Mouse (Mus musculus): Measurements from ENCODE around the gene Tha1. TPM values are rescaled to one million over a fixed set of nuclear protein-coding genes. Genes with fewer than 3 reads are reported as not detected.

Gene Tha1
- polyA plus RNA-seq (2012; rRNA removed) = 13.7 and 16.3 TPM in 2 replicates

DNA sequence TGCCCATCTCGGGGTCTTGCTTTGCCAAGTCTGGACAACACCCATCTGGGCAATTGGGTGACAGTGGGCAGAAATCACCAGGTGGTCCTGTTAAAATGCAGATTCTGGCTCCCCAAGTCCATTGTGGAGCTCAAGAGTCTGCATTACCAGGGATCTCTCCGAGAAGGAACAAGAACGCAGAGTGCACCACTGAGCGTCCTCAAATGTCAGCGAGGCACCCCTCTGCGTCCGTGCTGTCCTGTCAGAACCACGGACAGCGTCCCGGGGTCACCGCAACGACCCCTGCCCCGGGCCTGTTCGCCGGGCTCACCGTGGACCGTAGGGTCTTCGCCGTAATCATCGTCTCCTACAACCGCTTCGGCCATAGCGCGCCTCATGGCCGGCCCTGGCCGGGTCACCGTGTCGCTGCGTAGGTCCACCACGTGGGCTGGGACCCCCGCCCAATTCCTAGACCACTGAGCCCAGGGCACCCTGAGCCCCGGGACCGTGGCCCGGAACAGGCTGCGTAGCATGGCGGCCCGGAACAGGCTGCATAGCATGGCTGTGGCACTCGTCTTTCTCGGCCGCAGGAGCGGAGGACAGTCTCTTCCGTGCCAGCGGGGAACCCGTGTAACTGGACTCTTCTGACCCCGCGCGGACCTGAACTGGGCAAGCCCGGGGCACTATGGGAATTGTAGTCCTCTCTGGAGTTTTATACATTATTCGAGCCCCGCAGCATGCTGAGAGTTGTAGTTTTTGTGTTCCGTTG, at the start of gene Tha1:
Tha1 (minus strand) TSS at position 621 of the 748 bp plus-strand sequence.
- DNase-seq (ENCODE audit: low spot score) = peak; percentile 69

GRCm38 (mm10) chr11:117919211-117919610, 45.9 kb upstream of the Tha1 start:
- no peak for DNase-seq (ENCODE audit: low spot score)

DNA sequence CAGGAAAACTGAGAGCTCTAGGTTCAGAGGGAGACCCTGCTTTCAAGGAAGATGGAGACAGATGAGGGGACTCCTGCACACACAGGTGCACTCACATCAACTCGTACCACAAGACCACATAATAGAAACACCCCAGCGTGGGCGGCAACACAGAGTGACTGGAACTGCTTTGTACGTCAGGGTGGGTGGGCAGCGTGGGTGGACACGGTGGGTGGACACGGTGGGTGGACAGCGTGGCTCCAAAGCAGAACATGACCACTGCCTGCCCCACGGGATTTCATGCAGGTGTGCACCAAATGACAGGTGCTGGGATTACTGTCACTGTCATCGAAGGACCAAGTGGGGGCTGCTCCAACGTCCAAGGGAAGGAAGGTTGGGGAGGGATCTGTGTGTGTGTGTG, 45.3 kb upstream of the Tha1 start:
- no peak for DNase-seq (ENCODE audit: low spot score)

DNA sequence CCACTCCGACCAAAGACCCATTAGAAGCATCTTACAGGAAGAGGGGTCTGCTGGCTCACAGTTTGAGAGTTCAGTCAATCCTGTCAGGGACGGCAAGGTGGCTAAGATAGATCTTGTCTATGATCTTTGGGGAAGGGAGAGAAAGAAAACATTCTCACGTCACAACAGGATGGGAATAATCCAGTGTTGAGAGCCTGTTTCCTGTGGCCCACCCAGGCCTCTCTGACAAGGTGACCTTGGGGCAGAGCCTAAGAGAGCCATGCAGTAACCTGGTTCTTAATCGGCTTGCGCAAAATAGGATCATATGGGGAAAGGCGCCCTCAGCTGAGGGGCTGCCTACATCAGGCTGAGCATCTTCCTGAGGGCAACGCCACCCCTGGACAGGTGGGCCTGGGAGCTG, 42.6 kb upstream of the Tha1 start:
- no peak for DNase-seq (ENCODE audit: low spot score)

- DNase-seq (ENCODE audit: low spot score) = no peak
These were observed 42.1 kb upstream of the Tha1 start for GRCm38 (mm10) chr11:117915341-117915740.

- DNase-seq (ENCODE audit: low spot score) = no peak
These were observed 41.2 kb upstream of the Tha1 start for GRCm38 (mm10) chr11:117914531-117914930.

DNA sequence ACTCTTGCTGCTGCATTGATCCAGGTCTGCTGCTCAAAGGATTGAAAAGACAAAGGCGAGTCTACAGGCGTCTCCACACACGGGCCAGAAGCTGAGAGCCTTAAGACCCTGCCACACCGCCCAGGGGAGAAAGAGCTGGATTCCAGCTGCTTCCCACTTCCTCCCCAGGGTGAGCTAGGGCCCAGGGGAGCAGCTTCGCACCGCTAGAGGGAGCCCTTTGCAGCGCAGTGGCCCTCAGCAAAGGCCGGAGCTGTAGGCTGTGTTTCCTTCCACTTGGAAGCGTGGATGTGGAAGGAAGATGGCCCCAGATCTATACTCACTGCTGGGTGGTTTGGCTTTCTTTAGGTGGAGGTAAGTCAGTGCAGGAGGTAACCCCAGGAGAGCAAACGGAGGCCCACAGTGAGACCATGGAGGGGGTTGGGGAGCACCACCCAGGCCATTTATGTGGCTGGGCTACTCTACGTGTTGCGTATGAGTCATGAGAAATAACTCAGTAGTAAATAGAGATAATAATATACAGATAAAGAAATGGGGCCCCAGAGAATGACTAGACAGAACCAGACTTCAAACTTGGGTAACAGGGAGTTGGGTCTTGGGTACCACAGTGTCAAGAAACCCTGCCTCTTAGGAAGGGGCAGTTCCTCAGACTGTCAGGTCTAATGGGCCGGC, 39.5 kb upstream of the Tha1 start:
- peak; percentile 64 for DNase-seq (ENCODE audit: low spot score)

- no peak for DNase-seq (ENCODE audit: low spot score)
These were observed 36.1 kb upstream of the Tha1 start for GRCm38 (mm10) chr11:117909337-117909736.

- no peak for DNase-seq (ENCODE audit: low spot score)
These were observed 31.2 kb upstream of the Tha1 start for GRCm38 (mm10) chr11:117904442-117904841.

GRCm38 (mm10) chr11:117902282-117902681, 29.0 kb upstream of the Tha1 start:
- no peak for DNase-seq (ENCODE audit: low spot score)

- DNase-seq (ENCODE audit: low spot score) = no peak
These were observed 23.3 kb upstream of the Tha1 start for GRCm38 (mm10) chr11:117896533-117896932.

GRCm38 (mm10) chr11:117894676-117895075, 21.4 kb upstream of the Tha1 start:
- DNase-seq (ENCODE audit: low spot score) = no peak

DNA sequence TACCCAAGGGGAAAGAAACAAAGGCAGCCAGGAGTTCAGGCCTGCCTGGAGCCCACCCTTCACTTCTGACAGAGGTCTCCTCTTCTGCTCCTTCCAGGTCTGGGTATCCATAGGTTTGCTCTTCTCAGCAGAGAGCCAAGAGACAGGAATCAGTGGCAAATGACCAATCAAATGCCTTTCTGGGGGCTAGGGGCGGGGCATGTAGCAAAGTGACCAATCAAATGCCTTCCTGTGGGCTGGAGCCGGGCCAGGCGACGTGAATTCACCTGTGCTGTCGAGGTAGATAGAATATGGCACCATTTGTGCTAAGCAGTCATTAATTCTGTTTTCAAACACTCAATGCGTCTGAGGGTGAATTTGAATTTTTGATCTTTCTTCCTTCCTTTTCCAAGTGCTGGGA, 18.9 kb upstream of the Tha1 start:
- no peak for DNase-seq (ENCODE audit: low spot score)

DNA sequence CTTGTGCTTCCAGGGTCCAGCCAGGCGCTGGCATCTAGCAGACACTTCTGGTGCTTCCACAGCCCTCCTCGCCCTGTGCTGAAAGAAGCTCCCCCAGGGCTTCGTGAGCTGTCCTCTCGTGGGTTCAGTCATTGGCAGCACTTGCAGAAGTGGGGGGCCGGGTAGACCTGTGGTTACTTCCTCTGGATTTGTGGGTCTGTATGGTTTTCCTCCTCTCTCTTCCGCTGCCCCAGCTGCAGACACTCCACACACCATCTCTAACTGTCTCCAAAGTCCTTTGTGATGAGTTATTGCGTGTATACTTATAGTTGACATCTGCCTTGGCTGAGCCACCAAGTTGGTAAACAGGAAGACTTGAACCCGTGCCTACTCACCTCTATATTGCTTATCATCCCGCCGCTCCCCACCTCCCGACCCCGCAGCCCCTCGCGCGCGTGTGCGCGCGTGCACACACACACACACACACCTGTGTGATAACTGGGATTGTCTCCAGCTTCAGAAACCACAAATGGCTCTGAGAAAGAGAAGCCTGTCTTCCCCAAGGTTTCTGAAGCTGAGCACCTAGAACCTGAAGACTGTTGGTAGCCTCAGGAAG, 18.4 kb upstream of the Tha1 start:
- no peak for DNase-seq (ENCODE audit: low spot score)

GRCm38 (mm10) chr11:117890519-117891282, 17.4 kb upstream of the Tha1 start:
- no peak for DNase-seq (ENCODE audit: low spot score)

DNA sequence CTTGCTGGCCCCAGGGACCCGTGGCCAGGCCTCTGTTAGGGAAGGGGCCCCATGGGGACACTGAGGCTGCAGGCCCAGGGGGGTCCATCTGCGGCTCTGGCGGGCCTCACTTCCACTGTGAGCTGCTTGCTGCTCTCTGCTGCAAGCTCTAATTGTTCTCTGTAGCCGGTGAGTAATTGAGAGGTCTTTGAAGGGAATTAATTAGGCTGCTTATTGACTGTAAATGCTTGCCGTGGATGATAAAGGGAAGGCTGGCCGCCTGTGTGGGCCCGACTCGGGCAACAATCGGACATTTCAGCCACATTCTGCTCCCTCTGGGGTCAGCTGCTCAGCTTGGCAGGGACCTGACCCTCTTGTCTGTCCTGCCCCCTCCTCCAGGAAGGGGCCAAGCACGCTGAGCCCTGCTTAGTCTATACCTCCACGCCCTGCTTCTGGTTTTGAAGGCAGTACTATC, 16.6 kb upstream of the Tha1 start:
- DNase-seq (ENCODE audit: low spot score) = no peak

DNA sequence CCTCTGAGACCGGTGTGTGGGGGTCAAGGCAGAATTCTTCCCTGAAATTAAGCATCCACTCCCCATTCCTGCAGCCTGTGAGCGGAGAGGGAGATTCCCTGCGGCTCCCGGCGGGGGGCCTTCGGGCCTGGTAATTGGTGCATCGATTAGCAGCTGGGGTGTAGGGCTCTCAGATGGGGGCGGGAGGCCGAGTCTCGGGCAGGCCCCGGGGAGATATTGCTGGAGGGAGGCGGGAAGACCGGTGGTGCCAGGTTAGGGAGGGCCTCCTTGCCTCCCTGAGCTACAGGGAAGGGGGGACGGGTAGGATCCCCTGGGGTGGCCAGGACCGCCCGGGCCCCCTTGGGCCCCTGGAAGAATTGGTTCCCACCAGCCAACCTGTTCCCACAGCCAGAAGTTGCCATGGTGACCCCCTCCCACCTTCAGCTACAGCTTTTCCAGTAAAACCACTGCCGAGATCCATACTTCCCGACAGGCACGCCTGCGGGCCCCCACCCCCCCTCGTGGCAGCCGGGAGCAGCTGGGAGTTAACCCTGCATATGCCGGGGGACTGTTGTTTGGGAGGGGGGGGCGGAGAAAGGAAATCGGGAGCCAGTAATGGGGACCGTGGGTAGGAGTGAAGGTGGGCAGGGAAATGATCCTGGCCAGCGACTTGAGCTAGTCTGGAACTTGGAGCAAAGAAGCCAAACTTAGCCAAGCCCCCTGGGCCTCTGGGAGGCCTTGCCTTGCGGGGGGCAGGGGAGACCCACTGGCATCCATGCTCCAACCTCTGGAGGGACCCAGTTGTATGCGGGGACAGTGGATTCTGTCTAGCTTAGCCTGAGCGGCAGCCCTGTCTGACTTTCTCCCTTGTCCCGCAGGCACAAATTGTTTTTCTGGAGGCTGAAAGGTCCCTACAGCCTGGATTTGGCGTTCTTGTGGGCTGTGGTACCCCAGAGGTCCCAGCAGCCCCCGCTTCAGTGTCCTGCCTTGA, 15.9 kb upstream of the Tha1 start:
- no peak for DNase-seq (ENCODE audit: low spot score)

DNA sequence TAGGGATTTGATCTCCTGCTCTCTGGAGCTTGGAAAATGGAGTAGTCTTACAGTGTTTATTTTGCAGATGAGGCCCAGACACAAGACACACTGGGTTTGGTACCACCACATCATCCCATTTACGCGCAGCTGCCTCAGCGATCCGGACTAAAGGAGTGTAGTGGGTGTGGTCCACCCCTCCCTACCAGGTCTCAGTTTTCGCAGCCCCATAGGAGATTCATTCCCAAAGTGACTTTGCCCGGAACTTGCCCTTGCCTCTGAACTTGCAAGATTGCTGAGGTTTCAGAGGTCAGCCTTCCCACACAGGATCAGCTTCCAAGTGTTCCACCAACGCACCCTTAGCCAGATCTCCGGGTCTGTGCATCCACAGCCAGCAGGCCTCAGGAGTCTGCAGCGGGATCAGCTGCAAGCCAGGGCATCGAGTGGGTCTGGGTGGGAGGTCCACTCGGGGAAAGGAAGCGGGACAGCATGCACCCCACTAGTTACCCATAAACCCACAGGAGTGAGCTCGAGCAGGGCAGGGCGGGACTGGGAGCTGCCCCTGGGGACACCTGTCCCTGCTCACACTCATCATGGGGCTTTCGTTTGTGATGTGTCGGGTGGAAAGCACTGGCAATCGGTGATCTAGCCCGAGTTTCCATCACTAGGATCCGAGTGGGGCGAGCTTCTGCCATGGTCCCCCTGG, 15.0 kb upstream of the Tha1 start:
- DNase-seq (ENCODE audit: low spot score) = no peak

DNA sequence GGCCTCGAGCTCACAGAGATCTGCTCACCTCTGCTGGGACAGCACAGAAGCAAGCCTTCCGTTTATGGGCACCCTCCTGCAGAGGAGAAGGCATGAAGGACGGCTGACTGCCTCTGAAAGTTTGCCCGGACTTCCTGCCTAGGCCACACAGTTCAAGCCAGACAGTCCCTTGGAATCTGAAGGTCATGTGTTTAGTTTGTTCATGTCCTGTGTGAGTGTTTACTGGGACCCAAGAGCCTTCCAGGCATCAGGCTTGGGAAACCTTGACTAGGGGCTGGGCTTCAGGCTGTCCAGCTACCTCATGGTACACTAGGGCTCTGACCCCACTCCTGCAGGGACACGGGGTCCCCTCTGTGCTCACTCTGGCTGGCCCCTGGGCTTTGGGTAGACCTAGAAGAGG, 12.7 kb upstream of the Tha1 start:
- DNase-seq (ENCODE audit: low spot score) = no peak

GRCm38 (mm10) chr11:117882208-117882607, 8.9 kb upstream of the Tha1 start:
- no peak for DNase-seq (ENCODE audit: low spot score)
